Mouse (Mus musculus) heart, adult 2 months (tissue): ENCODE results near the gene Tymp. TPM values are rescaled to one million over a fixed set of nuclear protein-coding genes. Genes with fewer than 3 reads are reported as not detected.
A peak's percentile ranks its signal among the peaks of the same experiment; 100 is the strongest.

ENCODE experiments used
- DNase-seq, 2 experiments: peaks; one replicate each; pipeline ENCODE4 v3.0.0; 2021
- H3K27ac ChIP-seq: fragments of 200-600 bp; 2 replicates; pipeline ENCODE4 v1.8.1; 2022
- H3K27me3 ChIP-seq: fragments of 200-500 bp; 2 replicates; pipeline ENCODE4 v1.6.1; 2012; ENCODE audit warnings: mild to moderate bottlenecking, low read length, inconsistent platforms, mixed read lengths; ENCODE audit not compliant: control insufficient read depth, insufficient read depth
- H3K36me3 ChIP-seq: fragments of 200-500 bp; 2 replicates; pipeline ENCODE4 v1.6.1; 2012; ENCODE audit warnings: low read length, inconsistent platforms; ENCODE audit not compliant: control insufficient read depth, insufficient read depth
- H3K4me1 ChIP-seq: fragments of 200-500 bp; 2 replicates; pipeline ENCODE4 v1.6.1; 2011; ENCODE audit warnings: low read length; ENCODE audit not compliant: control insufficient read depth, insufficient read depth
- H3K4me3 ChIP-seq: fragments of 200-600 bp; 2 replicates; pipeline ENCODE4 v1.8.1; 2022
- H3K79me2 ChIP-seq: fragments of 200-500 bp; replicated peaks from 2 replicates; pipeline ENCODE4 v1.6.1; 2012; ENCODE audit warnings: mild to moderate bottlenecking, inconsistent platforms, low read length, moderate library complexity, mixed read lengths; ENCODE audit not compliant: control insufficient read depth, insufficient read depth
- H3K9ac ChIP-seq: fragments of 200-500 bp; 2 replicates; pipeline ENCODE4 v1.6.1; 2012; ENCODE audit warnings: low read depth, mild to moderate bottlenecking, control low read depth, inconsistent platforms, low read length, mixed read lengths
- CTCF ChIP-seq: fragments of 200-600 bp; IDR thresholded peaks from 2 replicates; pipeline ENCODE4 v1.8.1; 2022; ENCODE audit warnings: antibody characterized with exemption, mild to moderate bottlenecking, moderate library complexity
- EP300 ChIP-seq: fragments of 200-500 bp; IDR thresholded peaks from 2 replicates; pipeline ENCODE4 v1.6.1; 2011; ENCODE audit warnings: low read depth, low read length, control low read depth; ENCODE audit not compliant: insufficient read depth
- POLR2A ChIP-seq: fragments of 200-500 bp; IDR thresholded peaks from 2 replicates; pipeline ENCODE4 v1.6.1; 2011; ENCODE audit warnings: mild to moderate bottlenecking, low read depth, low read length, control low read depth; ENCODE audit not compliant: insufficient read depth
- WGBS: fragments of 180-500 bp; shearing (Covaris S2); methylation state at CpG from one replicate; pipeline ENCODE4 v1.1.7; 2018; 5-methylcytosine and 5-hydroxymethylcytosine counted together
- intact Hi-C: fragments of 180-260 bp; cut with DNase I; formaldehyde crosslinking; loops from one replicate; pipeline ENCODE4 v1.15.1; 2025
- long read RNA-seq: library from polyadenylated mRNA; stranded (forward); transcript quantifications from one replicate; pipeline ENCODE4 v2.0.0, GENCODE M21; 2021
- polyA plus RNA-seq: library from polyadenylated mRNA; depleted of rRNA; stranded (reverse); fragments of >200 nt; gene quantifications from 2 replicates; pipeline ENCODE4 v1.2.3, GENCODE M21; 2012; rRNA removed
- total RNA-seq, 2 experiments: library from RNA; stranded (reverse); gene quantifications; 2 replicates each; pipeline ENCODE4 v1.2.3; 2021

Gene Tymp
- total RNA-seq (under 1 TPM; 0.18 to 0.47 TPM), polyA plus RNA-seq (1.1 and 1.8 TPM in 2 replicates)
- long read RNA-seq, partial matches to known transcripts, result 6 of 7 reads
- long read RNA-seq, other reads (novel, unspliced or antisense), result 1 of 7 reads

- intact Hi-C loops, result loop anchor here (10.0 kb wide), 1 partner anchor 232 kb away; the partner anchor contains the start of genes Mapk11 and Mapk12
- Histone ChIP-seq H3K27ac (no peak within 1 kb of the TSS), H3K4me3 (no peak within 1 kb of the TSS), H3K27me3 (0 out of 2 replicates have a peak, but pooled peaks cover 2% of the 10 kb centered on the region), H3K36me3 (no peaks in the 10 kb centered on the region), H3K9ac (no peak within 1 kb of the TSS), H3K4me1 (peaks cover 7% of the 10 kb centered on the region), H3K79me2 (no peaks in the 10 kb centered on the region)
- DNase-seq, result no peak
- no peak for TF ChIP-seq CTCF
- no peak for TF ChIP-seq EP300
- TF ChIP-seq POLR2A, result no peak
- 42% methylated on average over 16 of the region's 16 CpGs for WGBS
Observed at GRCm38 (mm10) chr15:89376957-89377356, at the start of gene Tymp. Gene Tymp, minus strand, starts transcription at chr15:89377039.

GRCm38 (mm10) chr15:89425711-89426121, 48.9 kb upstream of the Tymp start, which contains the start of gene Cpt1b:
Gene Cpt1b, minus strand, starts transcription at chr15:89425863.
- DNase-seq, result peak; percentile 69 to 83
- no peaks in the 10 kb centered on the region; the same call in 1 of the 2 replicates for H3K4me1 ChIP-seq
- intact Hi-C loops, result no loop called here
- H3K4me3 ChIP-seq, result peak within 1 kb of the TSS; percentile 50
- 40% methylated on average over 6 of the region's 6 CpGs for WGBS
- peak within 1 kb of the TSS; percentile 99 for H3K27ac ChIP-seq
- H3K36me3 ChIP-seq, result peaks cover 8% of the 10 kb centered on the region
- peak within 1 kb of the TSS; percentile 77 for H3K9ac ChIP-seq
- H3K27me3 ChIP-seq, result no peaks in the 10 kb centered on the region
- peak; percentile 87 for TF ChIP-seq EP300
- no peak for TF ChIP-seq CTCF
- TF ChIP-seq POLR2A, result peak; percentile 85
- no peaks in the 10 kb centered on the region for H3K79me2 ChIP-seq

GRCm38 (mm10) chr15:89424621-89425020, 47.8 kb upstream of the Tymp start:
- H3K9ac ChIP-seq, result peak overlapping the region; percentile 43
- no peak for TF ChIP-seq EP300
- no peak for TF ChIP-seq POLR2A
- TF ChIP-seq CTCF, result no peak
- H3K4me3 ChIP-seq, result peak overlapping the region; percentile 44
- no peaks in the 10 kb centered on the region for H3K27me3 ChIP-seq
- intact Hi-C loops, result no loop called here
- 67% methylated on average over 8 of the region's 8 CpGs for WGBS
- DNase-seq, result no peak
- H3K4me1 ChIP-seq, result no peaks in the 10 kb centered on the region; the same call in 1 of the 2 replicates
- H3K79me2 ChIP-seq, result no peaks in the 10 kb centered on the region
- peak overlapping the region; percentile 95 for H3K27ac ChIP-seq
- peaks cover 10% of the 10 kb centered on the region for H3K36me3 ChIP-seq

- no peak overlapping the region for H3K27ac ChIP-seq
- no peak for TF ChIP-seq CTCF
- H3K9ac ChIP-seq, result no peak overlapping the region
- DNase-seq, result no peak
- H3K27me3 ChIP-seq, result no peaks in the 10 kb centered on the region
- H3K4me1 ChIP-seq, result no peaks in the 10 kb centered on the region
- 81% methylated on average over 9 of the region's 9 CpGs for WGBS
- no peak overlapping the region for H3K4me3 ChIP-seq
- no peaks in the 10 kb centered on the region for H3K79me2 ChIP-seq
- peaks cover 7% of the 10 kb centered on the region for H3K36me3 ChIP-seq
- intact Hi-C loops, result no loop called here
Observed at GRCm38 (mm10) chr15:89421938-89422337, 45.1 kb upstream of the Tymp start.

GRCm38 (mm10) chr15:89415282-89415681, 38.4 kb upstream of the Tymp start:
- Histone ChIP-seq H3K27ac (peak overlapping the region; percentile 69), H3K4me3 (no peak overlapping the region), H3K27me3 (no peaks in the 10 kb centered on the region), H3K79me2 (no peaks in the 10 kb centered on the region), H3K4me1 (peaks cover 1% of the 10 kb centered on the region), H3K36me3 (peaks cover 9% of the 10 kb centered on the region), H3K9ac (no peak overlapping the region)
- WGBS, result 48% methylated on average over 8 of the region's 8 CpGs
- TF ChIP-seq POLR2A, result peak; percentile 16; the same call in 1 of the 2 replicates
- peak; percentile 75 for TF ChIP-seq EP300
- no peak for TF ChIP-seq CTCF
- intact Hi-C loops, result no loop called here
- peak in 1 of 2 experiments; percentile 59 for DNase-seq

- Histone ChIP-seq H3K36me3 (no peaks in the 10 kb centered on the region), H3K4me1 (no peaks in the 10 kb centered on the region), H3K27me3 (no peaks in the 10 kb centered on the region), H3K79me2 (no peaks in the 10 kb centered on the region), H3K9ac (no peak within 1 kb of the TSS), H3K27ac (no peak within 1 kb of the TSS), H3K4me3 (no peak within 1 kb of the TSS)
- TF ChIP-seq CTCF (no peak), POLR2A (no peak), EP300 (no peak)
- WGBS, result 77% methylated on average over 24 of the region's 24 CpGs
- no peak for DNase-seq
- intact Hi-C loops, result no loop called here
Observed at GRCm38 (mm10) chr15:89410118-89410517, 33.3 kb upstream of the Tymp start, which contains the start of gene Syce3. Gene Syce3, minus strand, starts transcription at chr15:89410503.
